Mouse (Mus musculus) CD4-positive, CD25-positive, alpha-beta regulatory T cell, adult 2 months (primary cell): ENCODE results near the gene Myh6.
"Not testable (repeated sequence)": the region's sequence is repeated elsewhere in the genome, so short reads cannot be mapped to it uniquely, and the experiment has no call there.

ENCODE experiments used
- DNase-seq: peaks from one replicate; pipeline ENCODE4 v3.0.0-alpha.2; 2012; ENCODE audit warnings: low read depth, low spot score

Myh6 gene

GRCm38 (mm10) chr14:54958503-54958902 lies 8.2 kb downstream of the Myh6 start:
- no peak for DNase-seq

DNA sequence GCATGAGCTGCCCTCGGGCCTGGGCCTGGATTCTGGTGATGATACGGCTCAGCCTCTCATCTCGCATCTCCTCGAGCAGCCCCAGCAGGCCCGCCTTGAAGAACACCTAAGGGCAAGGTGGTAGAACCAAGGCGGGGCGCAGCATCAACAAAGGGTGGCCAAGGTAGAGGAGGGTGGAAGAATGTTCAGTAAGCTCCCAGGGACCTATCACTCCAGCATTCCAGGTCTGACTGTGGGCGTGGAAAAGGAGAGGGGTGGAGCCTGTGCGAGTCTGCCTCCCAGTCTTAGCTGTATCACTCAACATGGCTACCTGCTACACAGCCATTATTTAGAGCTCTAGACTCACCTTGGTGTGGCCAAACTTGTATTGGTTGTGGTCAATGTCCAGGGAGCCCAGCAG lies 10.2 kb downstream of the Myh6 start:
- DNase-seq, result no peak

DNA sequence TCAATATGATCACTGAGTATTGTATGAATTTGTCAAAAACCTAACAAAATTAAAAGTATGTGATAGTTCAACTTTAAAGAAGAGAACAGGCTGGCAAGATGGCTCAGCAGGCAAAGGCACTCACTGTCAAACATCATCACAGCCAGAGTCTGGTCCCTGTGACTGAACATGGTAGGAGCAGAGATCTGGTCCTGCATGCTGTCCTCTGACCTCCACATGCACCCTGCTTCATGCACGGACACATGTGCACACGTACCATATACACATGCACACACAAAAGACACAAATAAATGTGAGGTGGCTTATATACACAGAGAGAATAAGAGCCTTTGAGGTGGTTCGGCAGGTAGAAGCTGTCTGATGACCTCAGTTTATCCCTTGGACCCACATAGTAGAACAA lies 11.2 kb downstream of the Myh6 start:
- DNase-seq, result no peak

GRCm38 (mm10) chr14:54954474-54954873 lies 12.3 kb downstream of the Myh6 start:
- DNase-seq, result no peak

DNA sequence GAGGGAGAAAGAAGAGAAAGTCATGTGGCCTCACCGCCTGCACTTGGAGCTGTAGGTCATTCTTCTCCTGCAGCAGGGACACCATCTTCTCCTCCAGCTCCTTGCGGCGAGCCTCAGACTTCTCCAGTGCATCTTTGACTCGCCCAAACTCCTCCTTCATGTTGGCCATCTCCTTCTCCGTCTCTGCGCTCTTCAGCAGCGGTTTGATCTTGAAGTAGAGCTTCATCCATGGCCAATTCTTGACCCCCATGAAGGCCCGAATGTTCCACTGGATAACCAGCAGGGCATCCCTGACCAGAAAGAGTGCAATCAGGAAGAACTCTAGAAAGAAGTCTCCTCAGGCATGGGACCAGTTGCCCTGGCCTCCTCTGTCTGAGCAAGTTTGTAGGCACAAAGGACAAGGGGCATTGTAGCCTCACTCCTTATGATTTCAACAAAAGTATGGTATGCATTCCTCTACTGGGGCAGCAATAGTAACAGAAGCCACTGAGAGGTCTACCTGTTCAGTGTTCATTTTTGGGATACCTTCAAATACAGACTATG lies 13.0 kb downstream of the Myh6 start:
- no peak for DNase-seq

- no peak for DNase-seq
Measured at GRCm38 (mm10) chr14:54951587-54951986, 15.1 kb downstream of the Myh6 start.

- no peak for DNase-seq
Measured at GRCm38 (mm10) chr14:54950493-54950892, 16.2 kb downstream of the Myh6 start.

DNA sequence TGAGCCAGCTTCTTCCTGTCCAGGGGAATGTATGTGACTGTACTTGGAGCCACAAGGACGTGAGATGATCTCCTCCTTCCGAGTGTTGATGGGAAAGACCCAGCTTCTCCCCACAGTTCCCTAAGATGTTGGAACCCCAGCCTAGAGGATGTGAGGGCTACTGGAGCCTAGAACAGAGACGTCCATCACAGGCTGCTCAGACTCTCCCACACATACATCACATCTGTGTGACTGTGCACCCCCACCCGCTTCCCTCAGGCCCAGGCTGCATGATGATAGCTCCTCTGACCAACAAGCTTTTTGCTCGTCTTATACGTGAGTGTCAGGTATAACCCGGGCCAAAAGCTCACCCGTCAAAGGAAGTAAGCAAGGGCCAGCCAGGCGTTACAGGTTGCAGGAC lies 17.9 kb downstream of the Myh6 start:
- DNase-seq, result no peak

DNA sequence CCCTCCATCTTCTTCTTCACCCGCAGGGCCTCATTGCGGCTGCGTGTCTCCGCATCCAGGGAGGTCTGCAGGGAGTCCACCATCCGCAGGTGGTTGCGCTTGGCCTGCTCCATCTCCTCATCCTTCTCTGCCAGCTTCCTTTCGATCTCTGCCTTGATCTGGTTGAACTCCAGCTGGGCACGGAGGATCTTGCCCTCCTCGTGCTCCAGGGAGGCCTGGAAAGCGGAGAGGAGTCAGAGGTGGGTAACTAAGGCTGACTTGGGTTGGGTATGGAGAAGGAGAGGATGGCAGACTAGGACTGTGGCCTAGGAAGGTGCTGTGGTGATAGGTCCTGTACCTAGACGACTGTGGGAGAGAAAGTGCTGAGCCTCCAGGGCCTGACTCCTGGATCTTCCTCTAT lies 19.7 kb downstream of the Myh6 start:
- DNase-seq, result not testable (repeated sequence)

DNA sequence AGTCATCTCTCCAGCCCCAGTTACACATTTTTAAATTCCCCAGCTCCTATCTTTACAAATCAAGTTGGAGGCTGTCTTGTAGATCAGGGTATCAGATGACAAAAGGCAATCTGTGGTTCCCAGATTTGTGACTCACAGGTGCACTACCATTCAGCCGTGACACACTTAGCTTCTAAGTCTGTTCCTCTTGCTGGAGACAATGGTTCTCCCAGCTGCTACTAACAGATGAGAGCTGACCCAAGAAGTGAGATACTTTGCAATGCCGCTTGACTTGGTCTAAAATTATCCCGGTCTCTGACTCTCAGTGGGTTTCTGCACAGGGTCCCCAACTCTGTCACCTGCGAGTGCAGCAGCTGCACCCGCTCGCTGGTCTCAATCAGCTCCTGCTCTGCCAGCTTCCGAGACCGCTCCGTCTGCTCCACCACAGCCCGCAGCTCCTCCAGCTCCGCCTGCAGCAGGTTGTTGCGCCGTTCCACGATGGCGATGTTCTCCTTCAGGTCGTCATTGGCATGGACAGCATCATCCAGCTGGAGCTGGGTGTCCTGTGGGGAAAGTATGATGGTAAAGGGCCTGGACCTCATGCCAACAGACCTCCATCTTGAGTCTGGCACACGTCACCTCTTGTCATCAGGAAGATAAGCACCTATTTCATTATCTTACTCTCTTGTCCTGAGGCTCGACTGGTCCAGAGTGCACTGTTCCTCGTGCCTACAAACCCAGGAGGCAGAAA lies 20.6 kb downstream of the Myh6 start:
- no peak for DNase-seq

- DNase-seq, result no peak
Measured at GRCm38 (mm10) chr14:54944939-54945338, 21.8 kb downstream of the Myh6 start.

DNA sequence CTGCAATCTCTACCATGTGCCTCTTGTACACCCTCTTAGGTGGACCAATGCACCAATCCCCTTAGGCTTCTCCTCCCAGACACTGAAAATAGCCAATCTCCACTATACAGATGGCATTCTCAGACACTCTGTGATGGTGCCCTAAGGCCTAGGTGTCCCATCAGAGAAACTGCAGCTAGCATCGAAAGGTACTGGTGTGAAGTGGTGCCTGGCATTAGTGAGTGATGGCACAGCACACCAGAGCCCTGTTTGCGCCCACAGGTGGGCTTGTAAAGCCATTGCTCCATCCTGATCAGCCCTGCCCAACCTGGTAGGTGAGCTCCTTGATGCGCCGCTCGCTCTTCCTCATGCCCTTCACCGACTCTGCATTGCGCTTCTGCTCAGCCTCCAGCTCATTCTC lies 22.8 kb downstream of the Myh6 start:
- DNase-seq, result no peak

DNA sequence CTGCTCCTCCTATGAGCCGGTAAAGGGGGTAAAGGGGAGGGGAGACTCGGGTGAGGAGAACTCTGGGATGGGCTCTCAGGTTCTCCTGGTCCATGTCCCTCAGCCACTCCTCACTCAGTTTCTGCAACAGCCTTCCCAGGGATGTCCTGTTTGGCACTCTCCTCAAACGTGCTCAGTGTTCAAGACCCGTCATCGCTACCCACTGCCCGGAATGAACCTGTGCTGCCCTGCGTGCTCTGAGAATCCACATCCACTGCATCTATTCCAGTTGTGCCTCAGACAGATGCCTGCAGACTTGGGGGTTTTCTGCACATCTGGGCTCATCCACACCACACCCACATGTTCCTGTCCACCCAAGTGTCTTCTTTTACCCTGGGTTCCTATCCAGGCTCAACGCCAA lies 24.2 kb downstream of the Myh6 start:
- no peak for DNase-seq

GRCm38 (mm10) chr14:54941024-54941978 lies 25.4 kb downstream of the Myh6 start:
- no peak for DNase-seq

DNA sequence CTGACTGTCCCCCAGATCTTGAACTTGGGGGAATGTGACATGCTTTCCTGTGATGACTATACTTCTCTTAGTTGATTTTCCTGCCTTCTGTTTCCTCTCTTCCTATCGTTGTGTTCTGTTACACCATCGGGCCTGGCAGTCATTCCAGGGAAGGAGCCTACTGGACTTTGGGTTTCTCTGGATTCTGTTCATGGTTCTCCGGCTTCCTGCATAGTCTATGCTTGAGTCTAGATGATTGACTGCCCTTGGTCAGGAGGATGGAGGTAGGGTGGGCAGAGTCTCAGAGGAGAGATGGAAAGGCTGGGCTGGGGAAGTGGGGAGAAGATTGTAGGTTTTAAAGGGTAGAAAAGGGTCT lies 26.6 kb downstream of the Myh6 start:
- DNase-seq, result no peak

DNA sequence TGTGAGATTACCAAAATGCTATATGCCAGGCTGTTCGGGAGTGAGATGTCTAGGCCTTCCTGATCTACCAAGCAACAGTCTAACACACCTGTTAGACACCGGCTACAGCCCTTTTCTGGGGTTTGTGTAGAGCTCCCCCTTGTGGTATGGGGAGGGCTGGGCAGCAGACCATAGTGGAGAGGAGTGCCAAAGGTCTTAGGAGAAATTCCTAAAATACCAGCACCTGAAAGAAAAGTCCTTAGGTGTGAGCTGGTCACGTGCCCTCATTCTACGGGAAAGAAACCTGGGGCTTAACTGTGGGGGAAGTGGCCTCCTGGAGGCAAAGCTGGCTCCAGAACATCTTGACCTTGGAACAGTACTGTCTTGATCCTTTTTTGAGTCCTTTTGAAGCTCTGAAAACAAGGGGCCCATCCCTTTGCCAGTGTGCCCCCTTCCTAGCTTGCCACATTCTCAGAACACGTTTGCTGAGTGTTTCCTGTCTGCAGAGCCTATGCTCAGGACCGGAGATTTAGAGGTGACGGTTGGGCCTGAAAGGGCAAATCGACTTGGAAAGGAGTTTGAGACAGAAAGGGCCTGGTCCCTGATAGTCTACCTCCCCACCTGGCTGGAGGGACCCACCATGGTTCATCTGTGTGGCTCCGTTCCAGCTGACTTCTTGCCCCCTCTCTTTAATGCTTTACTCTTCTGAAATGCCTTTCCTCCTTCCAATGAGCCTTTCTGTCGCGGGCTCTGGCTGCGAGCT lies 27.1 kb downstream of the Myh6 start:
- peak; percentile 79 for DNase-seq

DNA sequence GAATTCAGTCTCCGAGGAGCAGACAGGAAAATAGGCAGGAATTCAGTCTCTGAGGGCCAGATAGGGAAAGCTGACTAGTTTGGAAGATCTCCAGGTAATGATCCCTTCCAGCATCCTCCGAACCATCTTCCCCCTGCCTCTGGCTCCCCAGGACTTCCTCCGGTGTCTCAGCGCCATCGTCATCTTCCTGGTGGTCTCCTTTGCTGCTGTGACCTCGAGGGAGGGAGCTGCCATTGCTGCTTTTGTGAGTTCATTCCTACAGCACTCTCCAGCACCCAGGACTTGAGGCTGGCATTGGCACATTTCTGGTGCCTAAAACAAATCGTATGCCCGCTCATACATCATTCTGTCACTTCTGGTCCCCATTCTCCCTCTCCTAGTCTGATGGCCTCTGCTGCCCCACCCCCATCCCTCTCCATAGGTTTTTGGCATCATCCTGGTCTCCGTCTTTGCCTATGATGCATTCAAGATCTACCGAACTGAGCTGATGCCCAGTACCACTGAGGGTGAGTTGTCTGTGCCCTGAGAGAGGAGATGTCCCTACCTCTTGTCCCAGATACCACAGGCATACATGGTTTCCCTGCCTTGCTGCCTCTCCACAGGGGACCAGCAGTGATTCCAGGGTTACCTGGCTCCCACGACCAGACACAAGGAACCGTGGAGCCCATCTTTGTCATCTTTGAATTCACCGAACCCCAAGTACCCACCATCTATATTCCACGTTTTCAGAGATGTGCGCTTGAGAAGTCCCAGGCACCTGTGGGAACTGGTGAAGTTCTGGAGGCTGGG lies 28.1 kb downstream of the Myh6 start:
- no peak for DNase-seq

DNA sequence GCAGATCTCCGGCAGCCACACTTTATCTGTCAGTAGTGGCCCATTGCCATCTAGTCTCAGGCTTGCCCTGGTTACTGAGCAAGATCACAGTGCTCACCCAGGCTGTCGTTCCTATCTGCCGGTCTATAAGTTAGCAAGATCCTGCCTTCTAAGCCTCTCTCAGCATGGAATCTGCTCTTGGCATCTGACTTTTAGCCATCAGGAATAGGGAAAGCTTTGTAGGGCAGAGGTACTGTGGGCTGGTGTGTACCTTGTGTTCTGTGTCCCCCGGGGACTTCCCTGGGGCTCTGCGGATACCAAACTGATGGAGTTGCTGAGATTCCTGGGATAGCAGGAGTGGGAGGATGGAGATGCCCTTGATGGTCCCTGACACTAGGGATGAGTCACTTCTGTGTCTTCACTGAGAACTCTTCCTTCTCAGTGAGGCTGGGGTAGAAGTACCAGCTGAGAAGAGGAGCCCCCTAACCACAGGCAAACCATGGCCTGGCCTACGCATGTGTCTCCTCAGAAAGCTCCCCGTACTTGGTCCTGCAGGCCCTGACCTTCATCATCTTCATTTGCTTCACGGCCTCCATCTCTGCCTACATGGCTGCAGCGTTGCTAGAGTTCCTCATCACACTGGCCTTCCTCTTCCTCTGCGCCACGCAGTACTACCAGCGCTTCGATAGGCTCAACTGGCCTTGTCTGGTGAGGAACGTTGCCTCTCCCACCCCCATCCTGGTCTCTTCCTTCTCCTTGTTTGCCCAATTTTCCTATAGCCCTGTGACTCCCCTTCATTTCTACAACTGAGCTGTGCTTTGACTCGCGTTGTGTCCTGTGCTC lies 29.2 kb downstream of the Myh6 start:
- DNase-seq, result no peak

- no peak for DNase-seq
Measured at GRCm38 (mm10) chr14:54936831-54937160, 29.9 kb downstream of the Myh6 start.
